Mouse (Mus musculus) hindbrain, embryonic 15.5 days (tissue): ENCODE measurements around the gene Ncln. TPM values are rescaled to one million over a fixed set of nuclear protein-coding genes. Genes with fewer than 3 reads are reported as not detected.

Source experiments
- microRNA-seq: library from miRNA; unstranded; fragments of <30 nt; microRNA quantifications from one replicate; pipeline ENCODE4, GENCODE M21; 2016
- polyA plus RNA-seq: library from polyadenylated mRNA; unstranded; fragments of >200 nt; fragmentation: Nextera tagmentation; extraction: Ambion mirVana; gene quantifications from 2 replicates; pipeline ENCODE4 v1.2.1, GENCODE M21; 2015

The Ncln gene
- polyA plus RNA-seq, 1 experiment from 2014 or later: 72.7 TPM

Small RNA genes lying within 50 kb of the gene (microRNA-seq; reads per million reads assigned to microRNA genes)
- not detected for gene Gm25595

Other genes with a start within 250 kb of the Ncln start
- 43.8 and 49.7 TPM in 2 replicates for gene Matk, start 243.5 kb downstream of the Ncln start, polyA plus RNA-seq
- 121 and 144 TPM in 2 replicates for gene Mrpl54, start 229.5 kb downstream of the Ncln start, polyA plus RNA-seq
- gene Apba3, start 229.4 kb downstream of the Ncln start, polyA plus RNA-seq: 38.3 and 38.6 TPM in 2 replicates
- gene Tjp3, start 204.8 kb downstream of the Ncln start, polyA plus RNA-seq: 5.9 and 6.2 TPM in 2 replicates
- gene Pip5k1c, start 203.4 kb downstream of the Ncln start, polyA plus RNA-seq: 130 and 151 TPM in 2 replicates
- 33.8 and 35.1 TPM in 2 replicates for gene Cactin, start 175.3 kb downstream of the Ncln start, polyA plus RNA-seq
- 4.7 and 5.2 TPM in 2 replicates for gene Tbxa2r, start 167.7 kb downstream of the Ncln start, polyA plus RNA-seq
- gene Gipc3, start 153.1 kb downstream of the Ncln start, polyA plus RNA-seq: not detected in 2 replicates
- 39.0 and 39.9 TPM in 2 replicates for gene Hmg20b, start 145.9 kb downstream of the Ncln start, polyA plus RNA-seq
- 21.0 and 21.1 TPM in 2 replicates for gene Mfsd12, start 138.9 kb downstream of the Ncln start, polyA plus RNA-seq
- gene 4930404N11Rik, start 130.6 kb downstream of the Ncln start, polyA plus RNA-seq: 1.1 TPM in 2 replicates
- 147 and 152 TPM in 2 replicates for gene Fzr1, start 117.9 kb downstream of the Ncln start, polyA plus RNA-seq
- 92.2 and 94.0 TPM in 2 replicates for gene Dohh, start 112.0 kb downstream of the Ncln start, polyA plus RNA-seq
- 6.2 and 6.6 TPM in 2 replicates for gene Gm48551, start 111.9 kb downstream of the Ncln start, polyA plus RNA-seq
- 2.1 and 2.7 TPM in 2 replicates for gene Gm48552, start 107.4 kb downstream of the Ncln start, polyA plus RNA-seq
- gene Smim24, start 103.3 kb downstream of the Ncln start, polyA plus RNA-seq: 1.4 and 1.8 TPM in 2 replicates
- 26.6 and 28.0 TPM in 2 replicates for gene Nfic, start 40.8 kb downstream of the Ncln start, polyA plus RNA-seq
- gene Celf5, start 13.7 kb downstream of the Ncln start, polyA plus RNA-seq: 70.0 and 77.6 TPM in 2 replicates
- gene S1pr4, start 3.7 kb upstream of the Ncln start, polyA plus RNA-seq: 0.83 and 0.86 TPM in 2 replicates
- gene Gna15, start 27.8 kb upstream of the Ncln start, polyA plus RNA-seq: 1.1 and 1.2 TPM in 2 replicates
- 94.3 and 109 TPM in 2 replicates for gene Gna11, start 48.8 kb upstream of the Ncln start, polyA plus RNA-seq
- 820 and 884 TPM in 2 replicates for gene Aes, start 63.1 kb upstream of the Ncln start, polyA plus RNA-seq
- 46.6 and 46.9 TPM in 2 replicates for gene Tle2, start 78.2 kb upstream of the Ncln start, polyA plus RNA-seq
- gene Tle6, start 104.7 kb upstream of the Ncln start, polyA plus RNA-seq: 8.7 and 9.8 TPM in 2 replicates
- 1.7 and 2.1 TPM in 2 replicates for gene BC025920, start 109.9 kb upstream of the Ncln start, polyA plus RNA-seq
- 49.0 and 49.1 TPM in 2 replicates for gene Sirt6, start 131.4 kb upstream of the Ncln start, polyA plus RNA-seq
- 19.4 and 23.6 TPM in 2 replicates for gene Ankrd24, start 132.1 kb upstream of the Ncln start, polyA plus RNA-seq
- gene Gm10778, start 152.7 kb upstream of the Ncln start, polyA plus RNA-seq: 5.4 and 6.5 TPM in 2 replicates
- gene Zfp433, start 208.4 kb upstream of the Ncln start, polyA plus RNA-seq: 13.9 and 16.2 TPM in 2 replicates